Mouse (Mus musculus): ENCODE measurements around the gene Tlcd2.

GRCm38 (mm10) chr11:75429019-75429705, 32.4 kb upstream of the Tlcd2 start:
- TF ChIP-seq CTCF (IDR thresholded peaks at IDR 0.05; ENCODE audit: borderline replicate concordance, insufficient read depth, low read length): no peak
- no peak for TF ChIP-seq POLR2A (IDR thresholded peaks at IDR 0.05; ENCODE audit: low read depth, low read length)
